Mouse (Mus musculus) neutrophil, adult 5-6 weeks (primary cell): ENCODE measurements at regions not wholly inside any gene's neighbourhood (a gene's known extent, or its start where the extent isn't known, plus 50 kb on each side); places are given as distances from the start of the nearest gene placed in this dataset.
A peak's percentile ranks its signal among the peaks of the same experiment; 100 is the strongest.

ENCODE experiments used
- ATAC-seq: fragments of 151-379, 151-347 bp; 2 replicates; pipeline ENCODE4 v1.8.0; 2017; ENCODE audit warnings: mild to moderate bottlenecking, moderate TSS enrichment; ENCODE audit not compliant: insufficient number of reproducible peaks, poor library complexity, low FRiP score, severe bottlenecking; ENCODE audit errors: extremely low read depth

DNA sequence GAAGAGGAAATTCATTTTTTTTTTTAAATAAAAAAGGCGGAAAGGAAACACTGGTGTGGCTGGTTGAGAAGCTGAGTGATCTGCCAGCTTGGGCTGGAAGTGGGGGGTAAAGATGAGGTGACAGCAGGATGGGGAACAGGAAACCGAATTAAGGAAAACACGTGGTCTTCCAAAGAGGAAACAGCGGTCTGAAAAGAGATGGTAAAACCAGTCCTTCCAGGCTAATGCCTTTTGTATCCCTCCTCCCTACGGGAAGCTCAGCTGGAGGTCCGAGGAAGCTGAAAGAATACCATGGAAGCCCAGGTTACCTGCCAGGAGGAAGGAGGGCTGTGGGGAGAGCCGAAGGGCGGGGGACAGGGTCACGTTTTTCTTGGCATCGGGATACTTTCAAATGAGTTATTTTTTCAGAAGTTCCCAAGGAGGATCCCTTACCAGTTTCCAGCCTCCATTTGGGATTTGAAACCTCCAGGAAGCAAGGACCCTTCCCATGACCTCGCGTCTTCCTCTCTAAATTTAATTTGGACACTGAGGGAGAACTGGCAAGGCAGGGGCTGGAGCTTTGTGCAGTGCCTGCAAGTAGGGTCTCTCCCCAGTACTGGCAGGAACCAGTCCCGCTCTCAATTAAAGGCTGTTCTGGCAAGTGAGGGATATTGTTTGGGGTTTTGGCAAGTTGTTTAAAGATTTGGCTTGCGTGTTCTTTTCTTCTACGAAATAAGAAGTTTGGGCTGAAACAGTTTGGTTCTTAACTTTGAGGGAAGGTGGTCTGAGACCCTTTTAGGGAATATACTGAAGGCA lies 203.6 kb upstream of the Ankrd55 start:
- ATAC-seq, result 0 out of 2 replicates have a peak, but pooled peaks have one; percentile 3

DNA sequence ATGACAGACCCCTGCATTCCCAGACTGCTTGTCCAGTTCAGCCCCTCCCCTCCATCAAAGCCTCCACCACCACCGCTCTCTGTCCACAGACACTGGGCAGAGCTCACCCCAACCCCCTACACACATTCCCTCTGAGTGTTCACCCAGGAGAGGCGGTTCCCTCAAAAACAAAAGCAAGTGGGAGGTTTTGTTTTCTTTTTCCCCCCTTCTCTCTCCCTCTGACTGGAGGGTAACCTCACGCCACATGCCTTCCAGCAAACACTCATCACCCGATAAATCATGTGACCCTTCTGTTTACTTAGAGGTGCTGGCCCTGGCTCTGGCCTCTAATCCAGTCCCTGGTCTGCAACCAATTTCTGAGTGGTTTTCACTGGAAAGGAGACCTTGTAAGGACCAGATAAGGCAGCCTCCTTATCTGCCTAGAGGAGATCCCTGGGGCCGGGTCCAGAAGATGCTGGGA lies 199.9 kb upstream of the Ankrd55 start:
- no peak for ATAC-seq

DNA sequence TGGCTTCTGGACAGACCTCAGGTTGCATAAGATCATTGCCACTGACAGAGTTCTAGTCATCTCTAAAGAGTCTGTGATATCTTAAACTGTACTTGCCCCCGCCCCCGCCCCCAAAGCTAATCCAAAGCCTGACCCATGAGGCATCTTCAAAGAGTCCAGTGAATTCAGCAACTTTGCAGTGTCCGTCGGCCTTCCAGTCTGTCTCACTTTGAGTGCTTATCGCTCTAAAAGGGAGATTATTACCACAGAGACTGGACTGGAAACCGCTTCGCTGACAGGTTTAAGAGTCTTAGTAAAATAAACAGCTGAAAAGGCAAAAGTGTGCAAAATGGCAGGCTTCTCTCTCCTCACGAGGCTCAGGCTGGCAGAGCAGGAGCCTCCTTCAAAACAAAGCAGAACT lies 197.5 kb upstream of the Ankrd55 start:
- ATAC-seq, result no peak

DNA sequence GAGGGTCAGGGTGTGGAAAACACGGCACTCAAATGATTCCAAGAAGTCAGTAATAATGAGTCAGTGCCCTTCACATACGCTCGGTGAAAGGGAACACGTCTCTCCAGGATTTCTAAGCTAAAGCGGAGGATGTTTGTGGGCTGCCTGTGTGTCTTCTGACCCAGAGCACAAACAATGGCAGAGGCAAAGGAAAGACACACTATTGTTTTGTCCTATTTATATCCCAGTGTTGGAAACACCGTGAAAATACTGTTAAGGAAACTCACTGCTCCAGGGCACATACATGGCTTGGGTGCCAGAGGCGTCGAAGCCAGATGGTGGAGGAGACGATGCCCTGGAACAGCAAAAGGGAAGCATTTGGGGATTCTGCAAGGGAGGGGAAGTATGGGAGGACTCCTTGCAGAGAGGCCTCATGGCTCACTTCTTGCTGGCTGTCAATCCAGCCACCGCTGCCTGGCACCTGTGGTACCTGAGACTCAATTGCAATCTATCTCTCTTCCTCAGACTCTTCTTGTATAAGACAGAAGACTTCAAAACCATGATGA lies 192.6 kb upstream of the Ankrd55 start:
- ATAC-seq, result no peak

DNA sequence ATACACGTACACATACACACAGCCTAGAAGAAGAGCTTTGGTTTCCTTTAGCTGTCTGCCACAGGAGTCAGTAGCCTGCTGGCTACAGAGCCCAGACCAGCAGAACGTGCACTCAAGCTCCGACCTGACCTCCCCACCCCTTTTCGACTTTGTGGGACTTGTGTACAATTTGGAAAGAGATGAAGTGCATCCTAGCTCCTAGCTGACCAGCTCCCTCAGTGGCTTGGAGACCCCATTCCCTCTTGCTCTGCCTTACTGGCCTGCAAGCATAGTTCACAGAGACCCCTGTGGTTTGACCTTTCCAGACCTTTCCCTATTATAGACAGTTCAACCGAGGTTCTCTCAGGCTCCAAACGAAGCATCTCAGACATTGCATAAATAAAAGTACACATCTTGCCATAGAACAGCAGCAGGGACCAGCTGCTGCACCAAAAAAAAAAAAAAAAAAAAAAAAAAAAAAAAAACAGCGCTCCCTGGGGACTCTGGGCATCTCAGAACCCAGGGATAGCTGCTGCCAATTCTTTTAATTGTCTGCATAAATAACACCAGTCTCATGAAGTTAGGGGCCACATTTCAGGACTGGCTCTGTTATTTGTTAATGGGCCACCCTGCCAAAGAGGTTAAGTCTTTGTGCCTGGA lies 188.2 kb upstream of the Ankrd55 start:
- no peak for ATAC-seq

DNA sequence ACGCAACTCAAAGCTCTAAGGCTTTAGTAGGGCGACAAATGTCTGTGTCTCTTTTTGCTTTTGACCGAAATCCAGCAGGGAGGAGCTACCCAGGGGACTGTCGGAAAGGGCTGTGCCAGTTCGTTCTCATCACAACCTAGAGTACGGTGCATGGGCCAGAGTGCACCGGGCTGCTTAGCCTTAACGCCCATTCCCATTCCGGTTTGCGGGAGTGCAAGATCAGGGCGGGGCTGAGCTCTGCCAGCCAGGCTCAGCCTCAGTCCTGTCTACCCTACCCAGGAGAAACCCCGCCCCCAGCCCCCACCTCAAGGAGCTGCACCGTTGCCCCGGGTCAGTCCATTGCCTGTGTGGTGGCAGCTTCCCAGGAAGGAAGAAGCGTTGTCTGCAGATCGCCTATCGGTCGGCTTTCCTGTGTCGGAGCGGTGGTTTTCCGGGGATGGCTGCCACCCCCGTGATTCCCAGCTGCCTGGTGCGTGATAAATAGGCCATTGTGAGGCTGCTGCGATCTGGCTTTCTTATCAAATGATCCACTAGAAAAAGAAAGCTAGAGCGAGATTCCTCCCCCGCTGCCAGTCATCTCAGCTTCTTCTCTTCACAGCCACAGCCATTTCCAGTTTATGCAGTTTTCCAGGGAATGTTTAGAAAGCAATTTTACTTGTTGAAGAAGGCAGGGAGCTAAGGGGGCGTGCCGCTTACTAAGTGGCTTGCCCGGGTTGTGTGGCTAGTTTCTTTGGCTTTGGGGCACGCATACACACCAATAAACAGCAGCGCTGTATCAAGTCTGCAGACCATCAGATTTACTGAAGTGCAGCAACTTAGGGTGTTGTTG lies 187.4 kb upstream of the Ankrd55 start:
- ATAC-seq, result no peak

DNA sequence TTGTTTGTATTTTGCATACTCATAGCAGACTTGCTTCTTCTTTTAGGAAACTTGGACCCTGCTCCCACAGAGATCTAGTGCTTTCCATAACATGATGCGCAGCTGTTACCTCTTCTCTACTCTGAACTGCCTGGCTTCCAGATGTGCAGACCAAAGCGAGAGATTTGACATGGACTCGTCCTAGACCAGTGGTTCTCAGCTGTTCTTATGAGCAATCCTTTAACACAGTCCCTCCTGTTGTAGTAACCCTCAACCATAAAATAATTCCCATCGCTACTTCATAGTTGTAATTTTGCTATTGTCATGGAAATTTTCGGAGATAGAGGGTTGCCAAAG lies 186.9 kb upstream of the Ankrd55 start:
- no peak for ATAC-seq

DNA sequence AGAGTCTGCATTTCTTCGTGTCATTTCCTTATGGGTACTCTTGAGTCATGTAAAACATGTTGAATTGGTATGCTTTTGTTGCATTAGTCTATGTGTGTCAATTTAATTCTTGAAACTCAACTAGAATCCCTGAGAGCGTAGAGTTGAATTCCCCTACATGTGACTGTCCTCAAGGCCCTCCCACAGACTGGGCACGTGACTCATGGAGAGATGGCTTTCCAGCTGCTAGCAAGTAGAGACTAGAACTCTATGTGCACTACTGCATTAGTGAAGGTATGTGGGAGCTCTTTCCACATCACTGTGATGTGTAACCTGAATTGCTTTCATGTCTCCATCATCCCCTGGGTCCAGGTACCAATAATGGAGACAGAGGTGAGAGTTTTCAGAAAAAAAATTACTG lies 182.3 kb upstream of the Ankrd55 start:
- no peak for ATAC-seq

DNA sequence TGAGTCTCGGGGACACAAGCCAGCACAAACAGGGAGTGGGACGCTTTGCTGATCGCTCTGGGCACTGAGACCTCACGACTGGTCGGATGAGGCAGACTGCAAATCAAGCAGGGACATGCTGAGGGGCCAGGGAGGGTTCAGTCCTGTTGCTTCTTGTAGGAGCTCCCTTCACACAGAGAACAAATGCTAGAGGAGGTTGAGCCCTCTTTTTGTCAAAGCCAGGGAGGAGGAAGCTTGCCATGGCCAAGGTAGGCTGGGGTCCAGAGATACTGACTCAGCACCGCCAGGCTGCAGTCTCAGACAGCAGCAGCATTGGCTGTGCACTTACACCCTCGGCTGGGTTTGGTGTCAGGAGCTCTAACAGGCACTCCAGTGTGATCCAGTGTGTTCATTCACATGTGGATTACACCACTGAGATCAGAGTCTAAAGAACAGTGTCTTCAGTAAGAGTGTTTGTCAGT lies 173.5 kb upstream of the Ankrd55 start:
- no peak for ATAC-seq

DNA sequence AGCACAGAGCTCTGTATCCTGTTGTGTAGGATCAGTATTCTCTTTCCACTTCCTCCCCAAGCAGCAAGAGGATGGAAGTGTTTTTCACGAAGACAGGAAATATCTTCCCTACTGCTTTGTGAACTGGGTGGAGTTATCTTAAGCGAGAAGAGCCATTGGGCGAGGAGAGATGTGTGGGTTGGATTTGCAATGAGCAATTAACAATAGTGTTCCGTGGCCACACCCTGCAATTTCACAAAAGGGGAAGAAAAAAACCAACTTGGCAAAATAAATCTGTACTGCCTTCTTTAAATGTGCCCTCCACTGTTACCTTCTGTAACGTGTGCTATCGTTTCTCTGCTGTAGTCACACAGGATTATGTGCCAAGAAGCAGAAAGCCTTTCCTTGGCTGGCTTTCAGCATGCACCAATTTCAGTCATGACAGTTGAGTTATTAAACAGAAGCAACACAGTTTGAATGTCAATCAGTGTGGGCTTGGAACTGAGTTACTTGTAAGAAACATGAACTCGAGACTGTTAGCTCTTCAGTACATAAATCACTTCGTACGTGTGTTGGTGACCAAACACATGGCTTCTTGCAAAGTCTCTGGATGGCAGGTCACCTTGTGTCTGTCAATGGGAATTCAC lies 172.0 kb upstream of the Ankrd55 start:
- no peak for ATAC-seq

DNA sequence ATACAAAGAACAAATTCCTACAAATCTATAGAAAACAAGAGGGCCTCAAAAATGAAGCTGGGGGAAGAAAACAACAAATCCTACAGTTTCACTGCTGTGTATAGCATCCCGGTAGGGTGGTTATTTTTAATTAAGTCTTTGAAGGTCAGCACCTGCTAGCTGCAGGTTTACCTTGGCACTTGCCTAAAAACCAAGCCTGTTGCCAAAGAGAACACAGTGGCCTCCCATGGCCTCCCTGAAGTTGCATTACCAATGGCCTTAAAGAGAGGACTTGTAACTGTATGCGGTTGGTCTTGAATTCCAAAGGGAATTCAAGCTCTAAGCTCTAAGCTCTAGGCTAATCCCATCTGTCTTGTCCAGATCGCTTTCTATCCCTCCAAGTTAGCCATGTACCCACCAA lies 169.7 kb upstream of the Ankrd55 start:
- ATAC-seq, result no peak

DNA sequence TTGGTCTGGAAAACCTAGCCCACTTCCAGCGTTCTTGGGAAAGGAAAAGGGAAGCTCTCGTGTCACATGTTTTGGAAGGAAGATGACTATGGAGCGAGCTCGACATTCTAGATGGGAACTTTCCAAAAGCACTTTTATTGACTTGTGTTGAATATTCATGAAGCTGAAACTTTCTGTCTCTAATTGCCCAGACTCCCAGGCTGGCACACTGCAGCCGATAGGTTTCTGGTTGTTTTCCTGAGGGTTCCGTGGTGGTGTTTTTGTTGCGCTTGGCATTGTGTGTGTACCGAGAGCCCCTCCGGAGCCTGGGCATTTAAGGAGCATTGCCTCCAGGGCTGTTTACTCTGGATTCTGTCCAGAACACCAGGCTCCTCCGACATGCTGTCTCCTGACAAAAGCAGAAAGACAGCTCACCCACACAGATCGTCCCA lies 168.6 kb upstream of the Ankrd55 start:
- no peak for ATAC-seq

DNA sequence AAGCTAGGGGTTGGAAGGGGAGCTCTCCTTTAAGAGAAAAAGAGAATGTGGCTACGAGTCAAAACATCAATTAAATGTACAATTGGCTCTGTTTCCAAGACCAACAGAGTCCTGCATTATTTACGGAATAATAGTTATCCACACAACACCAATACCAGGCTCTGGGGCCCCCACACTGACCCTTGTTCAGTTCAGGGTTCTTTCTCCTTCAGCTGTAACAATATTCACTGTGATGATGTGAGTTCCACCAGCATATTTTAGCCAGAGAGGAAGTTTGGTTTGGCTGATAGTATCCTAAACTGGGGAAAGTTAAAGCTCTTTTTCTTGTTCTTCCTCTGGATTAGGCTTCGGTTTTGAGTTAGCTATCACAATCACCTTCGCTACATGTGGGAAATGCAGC lies 167.9 kb upstream of the Ankrd55 start:
- no peak for ATAC-seq

DNA sequence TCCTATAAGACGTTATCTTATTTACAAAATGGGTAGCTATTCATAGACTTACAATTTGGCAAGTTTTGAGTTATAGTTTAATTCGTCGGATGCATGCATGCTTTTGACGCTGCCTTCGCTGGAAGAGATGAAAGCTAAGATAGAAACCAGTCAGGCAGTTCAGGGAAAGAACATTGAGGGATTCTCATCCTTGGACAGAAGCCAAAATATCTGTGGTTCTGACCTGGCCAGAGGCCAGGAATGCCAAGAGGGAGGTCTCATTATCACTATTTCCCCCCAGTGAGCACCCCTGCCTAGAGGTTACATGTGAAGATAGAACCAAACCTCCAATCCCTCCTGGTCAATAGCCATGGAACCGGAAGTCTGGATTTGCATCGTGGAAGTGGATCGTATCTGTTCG lies 167.1 kb upstream of the Ankrd55 start:
- no peak for ATAC-seq

DNA sequence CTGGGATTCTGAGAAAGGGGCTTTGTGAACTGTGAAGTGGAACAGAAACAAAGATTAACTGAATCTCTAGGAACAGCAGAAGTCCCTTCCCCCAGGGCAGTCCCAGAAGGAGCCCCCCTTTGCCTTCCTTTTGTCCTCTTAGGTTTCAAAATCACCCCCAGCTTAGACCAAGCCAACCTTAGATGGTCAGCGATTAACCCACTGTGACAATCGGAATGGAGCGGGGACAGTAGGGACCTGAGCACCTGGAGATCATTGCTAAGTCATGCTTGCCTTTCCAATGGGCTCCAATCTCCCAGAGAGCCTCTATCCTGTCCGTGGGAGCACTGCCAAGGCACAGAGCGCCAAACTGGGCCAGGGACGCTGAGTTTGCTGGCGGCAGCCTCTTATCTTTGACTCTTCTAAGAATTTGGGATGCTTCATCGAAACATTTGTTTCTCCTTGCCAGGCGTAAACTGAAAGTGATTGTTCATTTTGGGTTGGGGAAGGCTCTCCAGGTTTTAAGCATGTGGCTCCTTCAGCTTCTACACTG lies 165.3 kb upstream of the Ankrd55 start:
- no peak for ATAC-seq

DNA sequence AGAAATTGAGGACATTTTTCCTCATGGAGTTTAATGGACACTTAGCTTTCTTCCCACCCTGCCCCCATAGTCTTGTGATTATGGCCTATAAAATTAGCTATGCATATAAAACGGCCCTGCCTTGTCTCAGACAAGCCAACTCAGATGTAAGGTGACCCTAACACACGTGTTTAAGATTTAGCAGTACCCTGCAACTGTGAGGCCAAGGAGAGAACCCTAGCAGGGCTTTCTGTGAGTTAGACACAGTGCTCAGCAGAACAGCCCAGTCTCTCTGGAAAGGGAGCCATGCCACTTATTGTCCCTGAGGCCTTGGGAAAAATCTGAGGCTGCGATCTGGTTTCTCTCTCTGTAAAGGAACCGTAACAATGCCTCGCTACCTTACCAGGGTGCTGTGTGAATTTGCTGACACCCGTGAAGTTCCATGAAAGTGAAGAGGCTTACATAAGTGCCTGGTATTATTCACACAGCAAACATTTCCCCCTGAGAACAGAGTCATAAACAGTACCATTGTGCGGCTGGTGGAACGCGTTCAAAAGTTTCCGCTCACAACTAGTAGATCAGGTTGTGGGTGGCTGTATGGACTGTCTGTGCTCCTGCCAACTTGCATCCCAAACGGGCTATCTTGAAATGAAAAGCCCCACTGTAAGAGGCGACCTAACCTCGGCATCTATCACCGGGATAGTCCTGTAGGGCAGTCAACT lies 162.3 kb upstream of the Ankrd55 start:
- ATAC-seq, result no peak

DNA sequence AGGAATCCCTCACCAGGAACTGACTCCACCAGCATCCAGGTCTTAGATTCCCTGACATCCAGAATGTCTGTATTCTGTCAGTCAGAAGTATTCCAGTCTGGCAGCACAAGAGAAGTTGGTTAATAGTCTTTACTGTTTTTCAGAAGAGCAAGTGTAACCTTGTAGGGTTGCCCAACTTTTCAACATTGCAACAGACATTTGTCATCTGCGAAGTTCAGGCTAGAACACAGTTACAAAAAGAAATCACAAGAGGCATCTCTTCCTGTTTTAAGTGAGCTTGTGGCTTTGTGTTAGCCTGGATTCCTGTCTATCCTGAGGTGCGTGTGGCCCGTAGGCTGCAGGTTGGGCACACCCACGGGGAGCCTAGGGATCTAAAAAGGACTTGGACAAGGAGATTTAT lies 158.0 kb upstream of the Ankrd55 start:
- ATAC-seq, result peak; percentile 36; the same call in 1 of the 2 replicates

DNA sequence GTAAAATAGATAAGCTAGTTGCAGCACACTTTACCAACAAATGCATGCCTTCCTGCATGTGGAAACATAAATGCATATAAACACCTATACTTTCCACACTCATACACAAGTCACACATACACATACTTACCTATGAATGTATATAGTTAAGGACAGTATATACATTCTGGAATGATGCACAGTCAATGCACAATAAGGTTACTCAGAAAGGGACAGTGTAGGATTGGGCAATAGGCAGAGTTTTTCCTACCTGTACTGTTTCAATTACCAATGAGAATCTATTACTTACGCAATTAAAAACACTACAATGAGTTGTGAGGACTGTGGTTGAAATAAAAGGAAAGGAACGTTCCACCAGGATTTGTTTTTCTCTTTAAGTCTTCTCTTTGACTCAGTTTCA lies 157.5 kb upstream of the Ankrd55 start:
- ATAC-seq, result no peak
